Mouse (Mus musculus): ENCODE data around the gene Gm16223.

- TF ChIP-seq CTCF (conservative IDR thresholded peaks at IDR 0.05; ENCODE audit: low read length) (no peak), POU5F1 (IDR thresholded peaks at IDR 0.05; ENCODE audit: borderline replicate concordance, low read length) (no peak), NANOG (IDR thresholded peaks at IDR 0.05; ENCODE audit: borderline replicate concordance, low read length) (no peak)
Observed at GRCm38 (mm10) chr5:42116586-42117346, 49.0 kb downstream of the Gm16223 start.
